Mouse (Mus musculus): Measurements from ENCODE around the gene Szt2. TPM values are rescaled to one million over a fixed set of nuclear protein-coding genes. Genes with fewer than 3 reads are reported as not detected.
A peak's percentile ranks its signal among the peaks of the same experiment; 100 is the strongest.

The Szt2 gene
- total RNA-seq, 2 experiments from 2014 or later, result 40.3 to 43.4 TPM

- intact Hi-C loops (cut with DNase I), result no loop called here
- Histone ChIP-seq H3K4me3 (no peak overlapping the region), H3K27ac (no peak overlapping the region; the same call in 1 of the 2 replicates)
- TF ChIP-seq CTCF (IDR thresholded peaks at IDR 0.05), result no peak
- no peak for DNase-seq (ENCODE audit: extremely low spot score in 1 of 2, low spot score in 2 of 2)
These were observed 58.2 kb downstream of the Szt2 start for GRCm38 (mm10) chr4:118350864-118351263.

DNA sequence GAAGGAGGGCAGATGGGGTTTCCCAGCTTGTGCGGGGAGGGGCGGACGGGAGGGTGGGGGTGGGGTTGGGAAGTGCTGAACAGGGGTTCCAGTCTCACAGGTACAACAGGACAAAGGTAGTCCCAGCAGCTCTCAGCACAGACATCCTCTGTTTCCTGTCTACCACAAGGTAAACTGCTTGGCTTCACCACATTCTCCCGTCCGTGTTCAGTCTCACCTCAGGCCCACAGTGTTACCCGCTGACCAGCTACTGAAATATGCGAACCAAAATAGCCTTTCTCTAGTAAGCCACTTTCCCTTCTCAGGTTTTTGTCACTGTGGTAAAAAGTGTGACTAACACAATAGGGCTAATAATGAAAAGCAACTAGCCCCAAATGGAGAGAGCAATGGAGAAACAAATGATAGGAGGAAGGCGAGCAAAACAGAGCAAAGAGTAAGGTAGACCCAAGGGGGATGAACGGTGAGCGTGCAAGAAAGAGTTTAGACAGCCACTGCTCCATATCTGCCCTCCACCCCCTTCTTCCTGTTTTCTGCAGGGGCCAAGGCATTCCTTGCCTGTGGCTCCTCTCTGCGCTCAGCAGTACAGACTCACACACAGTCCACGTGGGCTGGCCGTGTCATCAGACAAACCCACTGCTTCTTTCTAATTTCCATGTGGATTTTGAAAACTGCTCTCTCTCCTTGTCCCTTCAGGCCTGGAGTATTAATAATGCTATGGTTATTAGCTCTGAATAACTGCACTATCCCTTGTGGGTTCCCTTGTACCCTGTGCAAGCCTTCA is 61.4 kb downstream of the Szt2 start:
- TF ChIP-seq CTCF (IDR thresholded peaks at IDR 0.05), result no peak
- Histone ChIP-seq H3K27ac (no peak overlapping the region), H3K4me3 (no peak overlapping the region)
- no peak for DNase-seq (ENCODE audit: extremely low spot score in 1 of 2, low spot score in 2 of 2)
- intact Hi-C loops (cut with DNase I), result no loop called here

GRCm38 (mm10) chr4:118341447-118341846 is 67.6 kb downstream of the Szt2 start:
- H3K4me3 ChIP-seq, result no peak overlapping the region
- TF ChIP-seq CTCF (IDR thresholded peaks at IDR 0.05), result no peak
- intact Hi-C loops (cut with DNase I), result no loop called here
- H3K27ac ChIP-seq, result no peak overlapping the region
- DNase-seq (ENCODE audit: extremely low spot score in 1 of 2, low spot score in 2 of 2), result no peak

- DNase-seq (ENCODE audit: extremely low spot score in 1 of 2, low spot score in 2 of 2), result peak in 1 of 2 experiments; percentile 37
- intact Hi-C loops (cut with DNase I), result no loop called here
These were observed 72.4 kb downstream of the Szt2 start for GRCm38 (mm10) chr4:118336658-118337057.

DNA sequence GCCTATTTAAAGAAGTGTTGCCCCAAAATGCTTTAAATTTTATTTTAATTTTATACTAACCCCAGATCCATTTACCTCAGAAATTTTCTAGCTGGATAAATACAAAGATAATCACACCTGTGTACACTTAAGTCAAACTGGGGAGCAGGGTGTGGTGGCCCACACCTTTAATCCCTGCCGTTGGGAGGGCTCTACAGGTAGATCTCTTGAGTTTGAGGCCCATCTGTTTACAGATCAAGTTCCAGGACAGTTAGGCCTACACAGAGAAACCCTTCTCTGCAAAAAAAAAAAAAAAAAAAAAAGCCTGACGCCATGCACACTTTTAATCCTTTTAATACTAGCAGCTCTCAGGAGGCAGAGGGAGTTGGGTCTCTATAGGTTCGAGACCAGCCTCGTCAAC is 73.1 kb downstream of the Szt2 start:
- intact Hi-C loops (cut with DNase I), result no loop called here
- no peak for DNase-seq (ENCODE audit: extremely low spot score in 1 of 2, low spot score in 2 of 2)

More at GRCm38 (mm10) chr4:118336658-118337057, 72.4 kb downstream of the Szt2 start:
- H3K27ac ChIP-seq, result no peak overlapping the region
- no peak overlapping the region for H3K4me3 ChIP-seq
- peak; percentile 41 for TF ChIP-seq CTCF (IDR thresholded peaks at IDR 0.05)

DNA sequence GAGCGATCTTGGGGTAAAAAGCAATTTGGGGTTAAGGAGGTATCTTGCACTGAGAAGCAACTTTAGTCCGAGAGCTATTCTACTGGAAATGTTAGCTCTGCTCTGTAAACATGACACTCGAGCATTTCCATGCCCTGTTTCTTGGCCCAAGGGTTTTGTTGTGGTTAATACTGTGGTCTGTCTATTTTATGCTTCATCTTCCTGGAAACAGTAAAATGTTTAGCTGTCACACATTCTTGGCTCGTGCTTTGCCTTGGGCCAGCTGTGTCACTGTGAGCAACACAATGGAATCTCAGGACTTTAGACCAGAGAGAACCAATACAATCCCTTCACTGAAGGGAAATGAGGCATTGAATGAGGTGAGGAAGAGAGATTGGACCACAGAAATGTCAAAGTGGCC is 77.3 kb downstream of the Szt2 start:
- Histone ChIP-seq H3K4me3 (no peak overlapping the region), H3K27ac (no peak overlapping the region)
- intact Hi-C loops (cut with DNase I), result no loop called here
- DNase-seq (ENCODE audit: extremely low spot score in 1 of 2, low spot score in 2 of 2), result no peak
- no peak for TF ChIP-seq CTCF (IDR thresholded peaks at IDR 0.05)

More for the DNA sequence above, 73.1 kb downstream of the Szt2 start:
- no peak overlapping the region for H3K27ac ChIP-seq
- TF ChIP-seq CTCF (IDR thresholded peaks at IDR 0.05), result no peak
- H3K4me3 ChIP-seq, result no peak overlapping the region

DNA sequence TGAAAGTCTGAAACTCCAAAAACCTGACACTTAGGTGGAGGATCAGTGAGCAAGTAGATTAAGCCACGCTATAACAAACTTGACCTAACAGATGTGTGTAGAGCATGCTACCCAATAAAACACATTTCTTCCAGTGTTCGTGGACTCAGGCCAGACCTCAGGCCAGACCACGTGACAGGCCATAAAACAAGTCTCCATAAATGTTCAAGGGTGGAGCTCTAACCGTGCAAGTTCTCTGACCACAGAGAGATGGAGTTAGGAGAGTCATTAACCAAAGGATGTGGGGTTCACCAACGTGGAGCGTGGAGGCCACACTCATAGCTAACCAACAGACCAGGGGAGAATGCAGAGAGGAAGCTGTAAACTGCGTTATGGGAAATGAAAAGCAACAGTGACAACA is 82.6 kb downstream of the Szt2 start:
- TF ChIP-seq CTCF (IDR thresholded peaks at IDR 0.05), result no peak
- H3K27ac ChIP-seq, result no peak overlapping the region
- no peak overlapping the region for H3K4me3 ChIP-seq
- DNase-seq (ENCODE audit: extremely low spot score in 1 of 2, low spot score in 2 of 2), result no peak
- intact Hi-C loops (cut with DNase I), result no loop called here

DNA sequence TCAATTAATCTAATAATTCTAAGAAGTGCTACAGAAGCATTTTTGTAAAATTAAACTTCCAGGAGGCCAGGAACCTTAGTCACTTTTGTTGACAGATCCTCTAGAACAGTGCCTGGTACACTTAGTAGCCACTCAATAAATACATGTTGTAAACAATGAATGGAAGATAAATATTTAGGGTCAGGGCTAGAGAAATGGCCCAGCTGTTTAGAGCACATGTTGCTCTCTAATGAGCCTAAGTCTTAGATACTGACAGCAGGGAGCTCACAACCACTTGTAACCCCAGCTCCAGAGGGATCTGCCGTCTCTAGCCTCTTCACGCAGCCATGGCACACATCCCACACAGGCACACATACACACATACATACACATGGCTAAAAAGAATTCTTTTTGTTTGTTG is 88.4 kb downstream of the Szt2 start:
- intact Hi-C loops (cut with DNase I), result no loop called here
- DNase-seq (ENCODE audit: extremely low spot score in 1 of 2, low spot score in 2 of 2), result no peak
- no peak overlapping the region for H3K27ac ChIP-seq
- no peak overlapping the region for H3K4me3 ChIP-seq
- TF ChIP-seq CTCF (IDR thresholded peaks at IDR 0.05), result no peak

DNA sequence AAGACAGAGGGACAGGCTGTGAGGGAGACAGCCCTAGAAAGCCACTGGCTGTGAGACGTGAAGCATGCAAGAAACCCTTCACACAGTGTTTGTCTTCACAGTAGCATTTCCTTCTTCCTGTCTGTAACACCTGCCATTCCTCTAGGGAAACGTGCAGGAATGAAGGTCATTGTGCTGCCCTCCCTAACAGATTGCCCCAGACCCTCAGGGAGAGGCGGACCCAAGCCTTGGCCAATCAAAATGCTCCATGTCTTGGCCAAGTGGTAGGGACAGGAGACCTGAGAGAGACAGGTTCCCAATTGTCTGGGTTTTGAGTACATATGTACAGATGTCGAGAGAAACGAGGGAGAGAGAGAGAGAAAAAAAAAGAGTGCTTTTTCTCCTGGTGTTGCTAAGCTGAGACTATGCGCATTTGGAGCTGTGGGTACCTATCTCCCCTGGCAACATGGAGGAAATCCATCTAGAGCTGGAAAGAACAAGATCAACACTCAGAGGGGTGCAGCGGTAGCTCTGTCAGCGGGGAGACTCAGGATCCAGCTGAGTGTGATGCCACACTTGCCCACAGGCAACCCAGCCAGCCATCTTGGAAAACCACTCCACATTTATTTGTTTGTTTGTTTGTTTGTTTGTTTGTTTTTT is 89.2 kb downstream of the Szt2 start:
- Histone ChIP-seq H3K27ac (no peak overlapping the region), H3K4me3 (no peak overlapping the region)
- TF ChIP-seq CTCF (IDR thresholded peaks at IDR 0.05), result no peak
- intact Hi-C loops (cut with DNase I), result no loop called here
- no peak for DNase-seq (ENCODE audit: extremely low spot score in 1 of 2, low spot score in 2 of 2)

DNA sequence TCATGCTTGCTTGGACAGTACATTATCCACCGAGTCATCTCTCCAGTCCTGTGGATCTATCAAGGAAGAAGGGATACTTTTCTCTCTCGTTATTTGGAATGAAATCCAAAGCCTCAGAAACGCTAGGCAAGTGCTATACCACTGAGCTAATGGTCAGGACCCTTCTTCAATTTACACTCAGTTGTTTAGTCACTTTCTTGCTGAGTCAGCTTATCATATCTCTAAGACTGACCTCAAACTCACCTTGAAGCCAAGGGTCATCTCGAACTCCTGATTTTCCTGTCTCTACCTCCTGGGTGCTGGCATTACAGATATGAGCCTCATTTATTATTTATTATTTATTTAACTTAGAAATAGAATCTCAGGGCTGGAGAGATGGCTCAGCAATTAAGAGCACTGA is 92.4 kb downstream of the Szt2 start:
- TF ChIP-seq CTCF (IDR thresholded peaks at IDR 0.05), result no peak
- Histone ChIP-seq H3K27ac (no peak overlapping the region), H3K4me3 (no peak overlapping the region)
- no peak for DNase-seq (ENCODE audit: extremely low spot score in 1 of 2, low spot score in 2 of 2)
- intact Hi-C loops (cut with DNase I), result no loop called here

DNA sequence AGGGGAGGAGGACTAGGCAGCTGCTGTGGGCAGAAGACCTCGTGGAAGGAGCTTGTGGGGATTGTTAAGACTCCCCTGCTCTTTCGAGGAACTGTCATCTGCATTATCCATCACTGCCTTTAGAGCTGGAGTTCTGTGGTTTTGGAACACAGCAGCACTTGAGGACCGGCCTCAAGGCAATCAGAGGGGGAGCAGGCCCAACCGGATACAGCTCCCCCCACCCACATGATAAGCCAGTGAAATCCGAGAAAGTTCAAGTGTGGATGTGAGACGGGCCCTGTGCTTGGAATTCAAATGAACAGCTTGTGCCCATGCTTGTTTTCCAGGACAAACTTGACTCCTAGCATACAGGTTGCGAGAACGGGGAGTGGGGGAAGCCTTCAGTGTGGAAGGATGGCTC is 93.8 kb downstream of the Szt2 start:
- TF ChIP-seq CTCF (IDR thresholded peaks at IDR 0.05), result no peak
- no peak overlapping the region for H3K27ac ChIP-seq
- DNase-seq (ENCODE audit: extremely low spot score in 1 of 2, low spot score in 2 of 2), result no peak
- intact Hi-C loops (cut with DNase I), result no loop called here
- H3K4me3 ChIP-seq, result no peak overlapping the region

Other genes with a start within 250 kb of the Szt2 start
- 10 to 100 TPM; 39.6 to 41.0 TPM for gene Kdm4a, start 229.2 kb downstream of the Szt2 start, total RNA-seq (2021)
- 100 to 1,000 TPM; 118 to 119 TPM for gene Ptprf, start 117.9 kb downstream of the Szt2 start, total RNA-seq (2021)
- 10 to 100 TPM; 54.2 to 63.5 TPM for gene Med8, start 64 bp upstream of the Szt2 start, total RNA-seq (2021)
- gene Elovl1, start 18.8 kb upstream of the Szt2 start, total RNA-seq (2021), result 10 to 100 TPM; 18.6 to 25.3 TPM
- gene Cdc20, start 28.1 kb upstream of the Szt2 start, total RNA-seq (2021), result 1 to 10 TPM in 1 of 2 experiments, under 1 TPM in 1; 0.81 to 1.8 TPM
- 1 to 10 TPM in 1 of 2 experiments, under 1 TPM in 1; 0.79 to 1.4 TPM for gene Mpl, start 48.2 kb upstream of the Szt2 start, total RNA-seq (2021)
- gene Tie1, start 80.8 kb upstream of the Szt2 start, total RNA-seq (2021), result 1 to 10 TPM; 8.2 to 8.5 TPM
- gene 2610528J11Rik, start 117.7 kb upstream of the Szt2 start, total RNA-seq (2021), result not detected
- 1 to 10 TPM; 5.0 to 7.1 TPM for gene Tmem125, start 134.8 kb upstream of the Szt2 start, total RNA-seq (2021)
- gene Cfap57, start 211.5 kb upstream of the Szt2 start, total RNA-seq (2021), result under 1 TPM; 0.72 to 0.82 TPM
- 10 to 100 TPM; 52.7 to 61.4 TPM for gene Ebna1bp2, start 211.5 kb upstream of the Szt2 start, total RNA-seq (2021)
- gene Olfr62, start 249.7 kb upstream of the Szt2 start, total RNA-seq (2021), result not detected

All from left cerebral cortex, adult 2 months (tissue).